Mouse (Mus musculus): ENCODE results near the gene Atf7. TPM values are rescaled to one million over a fixed set of nuclear protein-coding genes. Genes with fewer than 3 reads are reported as not detected.

Gene Atf7
- polyA plus RNA-seq, 1 experiment from 2014 or later: 27.0 TPM

DNA sequence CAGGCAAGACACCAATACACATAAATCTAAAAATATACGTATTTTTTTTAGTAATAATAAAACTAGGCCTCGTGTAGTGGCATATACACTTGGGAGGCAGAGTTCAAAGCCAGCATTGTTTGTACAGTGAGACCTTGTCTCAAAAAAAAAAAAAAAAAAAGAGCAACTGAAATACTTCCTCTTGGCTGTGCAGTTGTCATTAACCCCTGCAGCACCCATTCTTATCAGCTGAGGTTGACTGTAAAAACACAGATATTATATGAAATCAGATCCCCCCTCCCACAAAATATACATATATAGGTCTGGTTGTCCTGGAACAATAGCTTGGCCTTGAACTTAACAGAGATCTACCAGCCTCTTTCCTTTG, 118.8 kb downstream of the Atf7 start:
- 80% methylated on average over 2 of the region's 2 CpGs for WGBS
- Histone ChIP-seq H3K4me3 (no peak overlapping the region), H3K4me1 (peaks cover 22% of the 10 kb centered on the region), H3K27ac (no peak overlapping the region), H3K9me3 (replicated peaks) (no peaks in the 10 kb centered on the region), H3K36me3 (peaks cover 66% of the 10 kb centered on the region), H3K27me3 (ENCODE audit: low read depth, poor library complexity, severe bottlenecking) (no peaks in the 10 kb centered on the region)
- DNase-seq (ENCODE audit: low spot score): no peak

DNA sequence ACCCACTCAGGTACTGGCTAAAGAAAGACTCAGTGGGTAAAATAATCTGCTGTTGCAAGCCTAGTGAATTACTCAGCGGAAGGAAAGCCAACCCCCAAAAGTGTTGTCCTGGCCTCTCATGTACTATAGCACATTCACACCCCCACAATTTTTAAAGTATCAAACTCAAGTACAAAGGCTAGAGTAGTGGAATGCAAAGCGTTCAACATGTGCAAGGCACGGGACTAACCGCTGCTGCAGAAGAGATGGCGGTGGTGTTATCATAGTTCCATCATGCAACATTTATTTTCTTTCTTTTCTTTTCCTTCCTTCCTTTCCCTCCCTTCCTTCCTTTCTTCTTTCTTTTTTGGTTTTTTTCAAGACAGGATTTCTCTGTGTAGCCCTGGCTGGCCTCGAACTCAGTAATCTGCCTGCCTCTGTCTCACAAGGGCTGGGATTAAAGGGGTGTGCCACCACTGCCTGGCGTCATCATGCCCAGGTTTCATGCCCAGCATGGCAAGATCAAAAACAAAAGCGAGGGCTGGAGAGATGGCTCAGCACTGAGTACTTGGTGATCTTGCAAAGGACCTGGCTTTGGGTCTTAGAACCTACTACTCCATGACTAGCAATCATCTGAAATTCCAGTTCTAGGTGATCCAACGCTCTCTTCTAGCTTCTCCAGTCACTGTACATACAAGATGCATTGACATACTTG, 119.3 kb downstream of the Atf7 start:
- 91% methylated on average over 9 of the region's 9 CpGs for WGBS
- Histone ChIP-seq H3K9me3 (replicated peaks) (no peaks in the 10 kb centered on the region), H3K27me3 (ENCODE audit: low read depth, poor library complexity, severe bottlenecking) (no peaks in the 10 kb centered on the region), H3K36me3 (peaks cover 71% of the 10 kb centered on the region), H3K27ac (no peak overlapping the region), H3K4me1 (peaks cover 16% of the 10 kb centered on the region), H3K4me3 (no peak overlapping the region)
- DNase-seq (ENCODE audit: low spot score): no peak

DNA sequence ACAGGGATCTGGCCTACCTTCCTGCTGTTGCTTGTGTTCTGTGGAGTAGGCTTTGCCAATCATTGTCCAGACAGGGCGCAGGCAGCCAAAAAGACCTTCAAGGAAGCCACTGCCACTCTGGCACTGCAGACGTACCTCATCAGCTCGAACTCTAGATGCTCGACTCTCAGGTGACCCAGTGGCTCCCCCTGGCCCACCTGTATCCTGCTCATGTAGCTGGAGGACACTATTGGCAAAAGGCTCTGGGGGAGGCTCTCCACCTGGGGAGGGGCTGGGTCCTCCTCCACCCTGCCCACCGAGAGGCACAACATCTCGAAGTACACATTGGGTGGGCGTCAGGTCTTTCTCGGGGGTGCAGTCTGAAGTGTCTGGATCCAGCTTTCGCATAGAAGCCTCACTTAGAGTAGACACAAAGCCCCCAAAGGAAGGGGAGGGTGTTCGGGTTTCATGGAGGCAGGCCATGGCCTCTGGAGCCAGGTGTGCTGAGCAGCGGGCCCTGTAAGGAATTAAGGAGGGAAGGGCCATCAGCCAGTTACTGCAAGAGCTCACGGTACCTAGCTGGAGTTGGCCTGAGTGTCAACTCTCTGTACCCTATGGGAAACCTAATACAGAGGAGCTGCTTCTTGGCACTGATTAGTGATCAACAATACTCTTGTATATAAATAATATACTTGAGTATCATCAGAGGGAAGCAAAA, 120.0 kb downstream of the Atf7 start:
- H3K4me1 ChIP-seq: peaks cover 9% of the 10 kb centered on the region
- peaks cover 78% of the 10 kb centered on the region for H3K36me3 ChIP-seq
- WGBS: 76% methylated on average over 12 of the region's 12 CpGs
- no peaks in the 10 kb centered on the region for H3K9me3 ChIP-seq (replicated peaks)
- no peaks in the 10 kb centered on the region for H3K27me3 ChIP-seq (ENCODE audit: low read depth, poor library complexity, severe bottlenecking)
- H3K27ac ChIP-seq: 0 out of 2 replicates have a peak overlapping the region, but pooled peaks have one; percentile 42
- no peak for DNase-seq (ENCODE audit: low spot score)
- no peak overlapping the region for H3K4me3 ChIP-seq

DNA sequence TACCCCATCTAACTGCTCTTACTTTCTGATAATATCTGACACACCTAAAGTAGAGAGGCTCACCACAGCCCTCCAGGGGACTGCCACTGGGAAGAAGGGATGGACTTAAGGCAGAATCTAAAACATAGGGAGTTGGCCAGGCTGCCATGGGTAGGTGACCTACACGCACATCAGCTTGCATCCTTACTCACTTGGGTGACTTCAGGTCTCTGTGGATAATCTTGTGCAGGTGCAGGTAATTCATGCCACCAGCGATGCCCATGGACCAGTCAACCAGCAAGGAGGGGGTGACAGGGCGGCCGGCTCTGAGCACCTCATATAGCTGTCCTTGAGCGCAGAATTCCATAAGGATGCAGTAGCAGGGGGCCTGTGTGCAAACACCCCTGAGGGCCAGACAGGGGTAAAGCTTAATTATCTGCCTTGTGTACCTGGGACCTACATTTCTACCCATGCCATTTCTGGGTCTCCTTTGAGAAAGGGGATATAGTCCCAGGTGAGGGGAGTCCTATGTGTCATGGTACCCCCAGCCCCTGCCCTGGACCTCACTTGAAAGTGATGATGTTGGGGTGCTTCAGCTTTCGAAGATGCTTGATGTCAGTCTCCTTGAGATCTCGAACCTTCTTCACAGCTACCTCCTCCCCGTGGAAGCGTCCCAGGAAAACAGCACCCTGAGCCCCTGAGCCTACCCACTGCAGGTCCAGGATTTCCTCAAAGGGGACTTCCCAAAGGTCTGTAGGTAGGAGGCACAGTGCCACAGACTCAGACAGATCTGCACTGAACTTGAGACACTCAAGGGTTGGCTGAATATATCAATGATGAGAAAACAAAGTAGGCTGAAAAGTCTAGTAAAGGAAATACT, 121.1 kb downstream of the Atf7 start:
- 89% methylated on average over 9 of the region's 9 CpGs for WGBS
- H3K4me3 ChIP-seq: no peak overlapping the region
- no peak overlapping the region for H3K27ac ChIP-seq
- H3K36me3 ChIP-seq: peaks cover 88% of the 10 kb centered on the region
- no peaks in the 10 kb centered on the region for H3K9me3 ChIP-seq (replicated peaks)
- H3K4me1 ChIP-seq: no peaks in the 10 kb centered on the region
- no peak for DNase-seq (ENCODE audit: low spot score)
- H3K27me3 ChIP-seq (ENCODE audit: low read depth, poor library complexity, severe bottlenecking): no peaks in the 10 kb centered on the region

DNA sequence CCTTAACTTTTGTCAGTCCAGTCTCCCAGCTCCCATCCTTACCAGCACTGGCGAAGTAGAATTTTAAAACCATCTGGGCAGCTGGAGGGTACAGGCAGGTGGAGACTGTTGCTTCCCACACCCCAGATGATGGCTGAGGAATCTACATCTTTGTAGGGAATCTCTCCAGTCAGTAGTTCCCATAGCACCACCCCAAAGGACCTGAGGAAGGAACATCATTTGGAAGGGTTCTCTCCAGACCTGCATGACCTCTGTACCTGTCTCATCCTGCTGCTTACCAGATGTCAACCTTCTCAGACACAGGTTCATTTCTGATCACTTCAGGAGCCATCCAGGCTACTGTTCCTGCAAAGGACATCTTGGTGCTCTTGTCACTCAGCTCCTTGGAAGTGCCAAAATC, 121.8 kb downstream of the Atf7 start, which contains the start of gene Gm10337:
Gene Gm10337 (plus strand): TSS at position 276 of the 400 bp plus-strand sequence.
- Histone ChIP-seq H3K4me1 (no peaks in the 10 kb centered on the region), H3K4me3 (no peak within 1 kb of the TSS), H3K27ac (no peak within 1 kb of the TSS), H3K27me3 (ENCODE audit: low read depth, poor library complexity, severe bottlenecking) (no peaks in the 10 kb centered on the region), H3K9me3 (replicated peaks) (no peaks in the 10 kb centered on the region), H3K36me3 (peaks cover 94% of the 10 kb centered on the region)
- WGBS: 85% methylated on average over 1 of the region's 1 CpGs
- DNase-seq (ENCODE audit: low spot score): no peak

DNA sequence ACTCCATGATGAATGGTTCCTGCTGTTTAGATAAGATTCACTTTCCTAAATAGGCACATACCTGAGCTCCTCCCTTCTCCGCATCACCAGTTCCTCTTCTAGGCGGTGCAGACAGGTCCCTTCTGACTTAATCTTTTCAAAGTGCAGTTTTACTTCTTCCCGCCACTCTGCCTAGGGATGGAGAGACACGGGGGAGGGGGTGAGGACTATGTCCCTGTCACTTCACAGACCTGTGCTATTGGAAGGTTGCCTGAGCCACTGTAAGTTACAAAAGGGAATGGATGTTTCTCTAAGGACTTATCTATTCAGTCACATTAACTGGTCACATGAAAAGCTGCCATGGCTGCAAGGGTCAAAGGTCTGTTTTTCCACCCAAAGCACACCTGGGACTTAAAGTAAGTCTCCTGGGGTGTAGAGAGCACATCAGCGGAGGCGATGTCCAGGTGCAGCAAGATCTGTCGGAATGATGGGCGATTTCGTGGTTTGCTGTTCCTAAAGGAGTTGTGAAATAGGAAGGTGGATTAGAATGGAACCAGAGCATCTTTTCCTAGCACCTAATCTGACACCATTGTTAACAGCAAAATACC, 122.9 kb downstream of the Atf7 start:
- 82% methylated on average over 9 of the region's 9 CpGs for WGBS
- H3K36me3 ChIP-seq: peaks cover 95% of the 10 kb centered on the region
- no peaks in the 10 kb centered on the region for H3K4me1 ChIP-seq
- no peak overlapping the region for H3K27ac ChIP-seq
- no peak overlapping the region for H3K4me3 ChIP-seq
- H3K27me3 ChIP-seq (ENCODE audit: low read depth, poor library complexity, severe bottlenecking): no peaks in the 10 kb centered on the region
- no peaks in the 10 kb centered on the region for H3K9me3 ChIP-seq (replicated peaks)
- DNase-seq (ENCODE audit: low spot score): no peak

DNA sequence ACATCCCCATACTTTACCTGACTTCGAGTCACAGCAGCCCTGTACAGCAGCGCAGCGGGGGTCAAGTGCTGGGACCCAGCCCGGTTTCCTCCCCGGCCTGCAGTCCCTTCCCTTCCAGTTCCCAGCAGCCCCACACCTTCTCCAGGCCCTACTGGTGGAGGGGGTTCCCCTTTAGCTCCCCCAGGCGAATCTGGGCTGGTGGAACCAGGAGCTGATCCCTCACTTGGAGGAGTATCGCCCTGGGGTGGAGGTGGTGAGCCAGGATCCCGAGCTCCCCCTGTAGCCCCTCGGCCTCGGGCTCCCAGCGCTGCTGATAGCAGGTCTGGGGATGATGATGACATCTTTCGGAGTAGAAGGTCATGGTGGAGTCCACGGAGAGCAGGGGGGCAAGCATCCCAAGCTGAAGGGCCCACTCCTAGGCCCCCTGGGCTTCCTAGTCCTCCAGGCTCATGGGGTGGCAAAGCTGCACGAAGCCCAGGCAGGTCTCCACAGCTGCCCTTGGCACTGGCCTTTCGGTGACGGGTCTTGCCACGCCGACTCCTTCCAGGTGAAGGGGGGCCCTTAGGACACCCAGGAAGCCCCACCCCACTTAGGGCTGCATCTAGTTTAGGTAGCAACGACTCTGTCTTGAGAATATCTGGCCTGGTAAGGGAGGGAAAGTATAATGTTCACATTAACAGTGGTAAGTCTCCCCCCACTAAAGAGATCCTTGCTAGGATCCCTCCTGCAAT, 124.0 kb downstream of the Atf7 start:
- H3K4me1 ChIP-seq: no peaks in the 10 kb centered on the region
- H3K36me3 ChIP-seq: peaks cover 96% of the 10 kb centered on the region

DNA sequence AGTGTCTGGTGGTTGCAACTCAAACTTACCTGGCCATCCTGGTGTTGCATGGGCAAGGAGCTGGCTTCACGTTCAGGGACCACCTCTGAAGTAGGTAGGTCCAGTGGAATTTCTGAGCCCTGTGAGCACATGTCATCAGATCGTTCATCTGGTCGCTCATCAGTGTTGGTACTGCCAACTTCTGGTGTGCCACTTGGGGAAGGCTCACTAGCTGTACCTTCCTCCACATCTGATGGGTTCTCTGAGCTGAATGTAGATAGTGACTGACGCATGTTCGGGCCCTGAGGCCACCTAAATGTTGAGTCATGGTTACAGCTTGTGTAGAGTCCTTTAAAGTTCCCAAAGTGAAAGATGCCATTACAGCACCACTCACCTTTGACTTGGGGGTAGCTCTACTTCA, 124.8 kb downstream of the Atf7 start:
- Histone ChIP-seq H3K27ac (no peak overlapping the region), H3K36me3 (peaks cover 99% of the 10 kb centered on the region), H3K4me3 (no peak overlapping the region), H3K4me1 (no peaks in the 10 kb centered on the region), H3K27me3 (ENCODE audit: low read depth, poor library complexity, severe bottlenecking) (no peaks in the 10 kb centered on the region), H3K9me3 (replicated peaks) (no peaks in the 10 kb centered on the region)
- WGBS: 91% methylated on average over 5 of the region's 5 CpGs
- no peak for DNase-seq (ENCODE audit: low spot score)

More for the DNA sequence above, 124.0 kb downstream of the Atf7 start:
- Histone ChIP-seq H3K27ac (no peak overlapping the region), H3K27me3 (ENCODE audit: low read depth, poor library complexity, severe bottlenecking) (no peaks in the 10 kb centered on the region), H3K9me3 (replicated peaks) (no peaks in the 10 kb centered on the region), H3K4me3 (no peak overlapping the region)
- 90% methylated on average over 19 of the region's 19 CpGs for WGBS
- DNase-seq (ENCODE audit: low spot score): peak; percentile 31

DNA sequence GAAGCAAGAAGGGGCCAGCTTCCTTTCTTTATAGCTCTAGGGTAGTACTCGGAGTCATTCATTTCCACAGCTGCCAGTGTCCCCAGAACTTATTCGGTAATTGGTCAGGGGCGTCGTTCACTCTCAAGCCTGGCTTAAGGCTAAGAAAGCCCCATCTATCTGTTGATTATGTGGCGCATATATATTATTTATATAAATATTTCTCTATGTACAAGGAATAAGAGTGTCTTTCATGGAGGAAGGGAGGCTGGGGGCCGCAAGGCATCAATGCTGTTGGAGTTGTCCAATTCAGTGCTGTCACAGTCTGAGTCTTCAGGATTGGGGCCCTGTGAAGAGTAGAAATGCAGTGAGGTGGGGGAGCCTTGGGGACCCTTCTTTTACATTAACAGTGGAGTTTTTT, 125.4 kb downstream of the Atf7 start:
- no peaks in the 10 kb centered on the region for H3K9me3 ChIP-seq (replicated peaks)
- H3K4me3 ChIP-seq: no peak overlapping the region
- H3K36me3 ChIP-seq: peaks cover 99% of the 10 kb centered on the region
- 91% methylated on average over 6 of the region's 6 CpGs for WGBS
- no peaks in the 10 kb centered on the region for H3K4me1 ChIP-seq
- DNase-seq (ENCODE audit: low spot score): no peak
- H3K27ac ChIP-seq: no peak overlapping the region
- H3K27me3 ChIP-seq (ENCODE audit: low read depth, poor library complexity, severe bottlenecking): no peaks in the 10 kb centered on the region

DNA sequence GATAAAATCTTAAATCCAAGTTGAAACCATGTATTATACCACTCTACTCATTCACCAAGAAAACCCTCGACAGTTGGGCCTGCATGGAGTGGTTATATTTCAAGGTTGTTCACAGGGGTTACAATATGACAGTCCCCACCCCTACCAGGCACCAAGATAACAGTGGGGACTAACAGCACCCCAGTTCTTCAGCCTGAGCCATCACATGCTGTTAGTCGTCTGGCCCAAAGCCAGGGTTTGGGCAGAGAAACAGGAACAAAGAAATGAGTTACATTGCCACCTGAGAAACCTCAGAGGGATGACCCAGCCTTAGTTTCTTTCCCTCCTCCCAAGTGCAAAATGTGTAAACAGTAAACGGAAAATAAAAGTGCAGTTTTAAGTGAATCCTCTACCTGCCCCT, 125.9 kb downstream of the Atf7 start:
- Histone ChIP-seq H3K4me1 (no peaks in the 10 kb centered on the region), H3K9me3 (replicated peaks) (no peaks in the 10 kb centered on the region), H3K27ac (no peak overlapping the region), H3K4me3 (no peak overlapping the region), H3K27me3 (ENCODE audit: low read depth, poor library complexity, severe bottlenecking) (no peaks in the 10 kb centered on the region), H3K36me3 (peaks cover 99% of the 10 kb centered on the region)
- DNase-seq (ENCODE audit: low spot score): no peak
- 80% methylated on average over 3 of the region's 3 CpGs for WGBS

DNA sequence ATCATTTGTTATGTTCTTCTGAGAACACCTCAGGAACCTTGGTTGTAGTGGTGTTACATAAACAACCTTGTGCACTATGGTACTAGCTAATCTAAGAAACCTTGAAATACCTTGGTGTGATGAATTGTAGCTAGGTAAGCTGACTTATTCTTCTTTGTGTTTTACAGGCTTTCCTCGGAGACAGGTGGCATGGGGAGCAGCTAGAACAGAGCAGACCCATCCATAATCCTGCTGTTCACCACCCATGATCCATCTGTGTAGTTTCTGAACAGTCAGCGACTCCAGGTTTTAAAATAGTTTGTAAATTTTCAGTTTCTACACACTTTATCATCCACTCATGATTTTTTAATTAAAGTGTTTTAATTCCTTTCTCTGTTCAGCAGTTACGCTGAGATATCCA, 126.9 kb downstream of the Atf7 start:
- peaks cover 99% of the 10 kb centered on the region for H3K36me3 ChIP-seq
- H3K9me3 ChIP-seq (replicated peaks): no peaks in the 10 kb centered on the region
- no peaks in the 10 kb centered on the region for H3K27me3 ChIP-seq (ENCODE audit: low read depth, poor library complexity, severe bottlenecking)
- H3K4me3 ChIP-seq: no peak overlapping the region
- WGBS: 91% methylated on average over 3 of the region's 3 CpGs
- DNase-seq (ENCODE audit: low spot score): no peak
- H3K4me1 ChIP-seq: no peaks in the 10 kb centered on the region
- no peak overlapping the region for H3K27ac ChIP-seq

DNA sequence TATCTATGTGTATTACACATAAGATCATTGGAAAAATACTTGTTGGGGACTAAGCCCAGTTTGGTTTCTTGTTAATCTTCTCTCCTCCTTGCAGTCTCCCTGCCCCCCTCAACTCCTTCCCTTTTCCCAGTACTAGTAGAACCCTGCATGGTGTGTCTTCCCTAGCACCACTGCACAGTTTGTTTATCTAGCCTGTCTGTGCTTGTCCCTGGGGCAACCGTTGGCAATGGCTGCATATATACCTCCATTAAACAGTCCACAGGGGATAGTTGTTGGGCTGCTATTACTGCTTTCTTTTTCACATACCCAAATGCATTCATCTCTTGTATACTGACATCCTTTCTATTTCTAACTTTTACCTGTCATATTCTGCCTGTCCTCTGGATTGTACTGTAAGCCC, 137.6 kb downstream of the Atf7 start:
- Histone ChIP-seq H3K27ac (no peak overlapping the region), H3K36me3 (peaks cover 100% of the 10 kb centered on the region), H3K27me3 (ENCODE audit: low read depth, poor library complexity, severe bottlenecking) (no peaks in the 10 kb centered on the region), H3K9me3 (replicated peaks) (no peaks in the 10 kb centered on the region), H3K4me1 (no peaks in the 10 kb centered on the region), H3K4me3 (no peak overlapping the region)
- WGBS: 80% methylated on average over 1 of the region's 1 CpGs
- no peak for DNase-seq (ENCODE audit: low spot score)
